Mouse (Mus musculus) hindbrain, postnatal 0 days (tissue): ENCODE results near the gene Zfp385b. TPM values are rescaled to one million over a fixed set of nuclear protein-coding genes. Genes with fewer than 3 reads are reported as not detected.

Experiments
- ATAC-seq: fragments of 200-750 bp; cut with Nextera tagmentation; 2 replicates; pipeline ENCODE4 v1.8.0; 2017; ENCODE audit warnings: mild to moderate bottlenecking, moderate TSS enrichment, moderate library complexity
- DNase-seq: peaks from one replicate; pipeline ENCODE4 v3.0.0-alpha.2; 2015; ENCODE audit warnings: low spot score
- H3K27ac ChIP-seq: fragments of 300-500 bp; sonication (generic); 2 replicates; pipeline ENCODE4 v1.5.1; 2014; ENCODE audit warnings: mild to moderate bottlenecking
- H3K27me3 ChIP-seq: fragments of 300-500 bp; sonication (generic); 2 replicates; pipeline ENCODE4 v1.6.1; 2014; ENCODE audit warnings: low read length, mixed read lengths; ENCODE audit not compliant: insufficient read depth
- H3K36me3 ChIP-seq: fragments of 300-500 bp; sonication (generic); 2 replicates; pipeline ENCODE4 v1.6.1; 2014; ENCODE audit warnings: low read length, mixed read lengths; ENCODE audit not compliant: insufficient read depth
- H3K4me1 ChIP-seq: fragments of 300-500 bp; sonication (generic); 2 replicates; pipeline ENCODE4 v1.6.1; 2014; ENCODE audit warnings: antibody characterized with exemption, low read length, mixed read lengths; ENCODE audit not compliant: insufficient read depth
- H3K4me2 ChIP-seq: fragments of 300-500 bp; sonication (generic); 2 replicates; pipeline ENCODE4 v1.6.1; 2014; ENCODE audit warnings: low read depth, mild to moderate bottlenecking, low read length, moderate library complexity, mixed read lengths
- H3K4me3 ChIP-seq: fragments of 300-500 bp; sonication (generic); 2 replicates; pipeline ENCODE4 v1.5.1; 2014; ENCODE audit warnings: low read length
- H3K9ac ChIP-seq: fragments of 300-500 bp; sonication (generic); replicated peaks from 2 replicates; pipeline ENCODE4 v1.6.1; 2014; ENCODE audit warnings: mild to moderate bottlenecking, low read length, moderate library complexity, mixed read lengths
- H3K9me3 ChIP-seq: fragments of 300-500 bp; sonication (generic); 2 replicates; pipeline ENCODE4 v1.6.1; 2016; ENCODE audit warnings: low read length, mixed read lengths
- CTCF ChIP-seq: IDR thresholded peaks from 2 replicates; pipeline ENCODE4 v1.5.1; 2016; ENCODE audit warnings: antibody characterized with exemption, control low read depth, low read depth
- WGBS: fragments of 180-500 bp; shearing (Covaris S2); extraction: QIAGEN DNeasy Blood & Tissue Kit; methylation state at CpG from one replicate; pipeline ENCODE4 v1.1.7; 2014; 5-methylcytosine and 5-hydroxymethylcytosine counted together
- polyA plus RNA-seq: library from polyadenylated mRNA; unstranded; fragments of >200 nt; fragmentation: Nextera tagmentation; extraction: Ambion mirVana; gene quantifications from 2 replicates; pipeline ENCODE4 v1.2.1, GENCODE M21; 2015
- total RNA-seq: library from RNA; depleted of rRNA; stranded (reverse); fragments of >200 nt; gene quantifications from 2 replicates; pipeline ENCODE4 v1.2.3, GENCODE M21; 2014

The Zfp385b gene
- total and polyA plus RNA-seq, 2 experiments from 2014 or later, result 15.5 to 23.4 TPM

DNA sequence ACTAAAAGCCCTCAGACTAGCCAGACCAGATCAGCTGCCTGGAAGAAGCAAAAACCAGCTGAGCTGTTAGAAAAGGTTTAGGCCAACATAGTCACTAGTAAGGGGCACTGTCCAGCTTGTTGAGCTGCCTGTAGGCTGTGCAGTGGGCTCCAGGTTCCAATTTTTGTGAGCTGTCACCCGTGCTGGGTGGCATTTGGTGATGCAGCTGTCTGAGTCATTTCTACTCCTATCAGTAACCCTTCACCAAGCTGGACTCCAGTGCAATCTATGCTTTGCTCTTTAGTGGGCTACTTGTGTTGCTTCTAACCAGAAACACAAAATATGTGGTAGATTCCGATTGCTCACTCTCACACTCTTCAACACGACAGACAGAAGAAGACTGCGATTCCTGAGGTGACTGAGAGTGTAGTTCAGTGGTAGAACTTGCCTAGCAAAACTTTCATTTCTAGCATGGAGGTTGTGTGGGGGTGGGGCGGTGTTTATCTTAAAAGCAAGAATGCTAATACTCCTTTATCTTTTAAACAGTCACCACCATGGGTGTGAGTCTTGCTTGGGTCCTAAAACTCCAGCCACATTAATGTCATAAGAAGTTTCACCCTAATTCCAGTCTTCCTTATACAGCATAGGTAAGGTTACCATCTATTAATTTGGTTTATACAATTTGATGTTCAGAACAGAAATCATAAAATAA lies 147.1 kb downstream of the Zfp385b start:
- Histone ChIP-seq H3K4me3 (no peak overlapping the region), H3K4me1 (no peaks in the 10 kb centered on the region), H3K27me3 (no peaks in the 10 kb centered on the region), H3K9me3 (no peaks in the 10 kb centered on the region), H3K36me3 (no peaks in the 10 kb centered on the region), H3K27ac (no peak overlapping the region), H3K9ac (no peak overlapping the region), H3K4me2 (no peak overlapping the region)
- TF ChIP-seq CTCF, result no peak
- ATAC-seq (no peak), DNase-seq (no peak)
- 92% methylated on average over 5 of the region's 5 CpGs for WGBS

DNA sequence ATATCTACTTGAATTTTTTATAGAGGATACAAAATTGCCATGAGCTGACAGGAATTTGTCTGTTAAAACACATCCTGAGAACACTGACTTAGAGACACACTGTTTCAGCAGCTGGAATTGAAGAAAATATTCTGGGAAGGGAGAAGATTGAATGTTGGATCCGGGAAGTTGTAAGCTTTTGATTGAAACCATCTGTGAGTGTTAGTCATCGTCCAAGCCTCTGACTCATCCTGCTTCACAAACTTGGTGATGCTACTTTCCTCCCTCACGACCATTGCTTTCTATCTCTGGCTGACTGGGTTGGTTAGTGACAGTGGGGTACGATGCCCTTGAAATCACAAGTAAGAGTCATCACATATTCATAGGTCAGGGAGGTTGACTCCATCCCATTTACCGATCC lies 157.3 kb downstream of the Zfp385b start:
- 88% methylated on average over 5 of the region's 5 CpGs for WGBS
- ATAC-seq, result no peak

DNA sequence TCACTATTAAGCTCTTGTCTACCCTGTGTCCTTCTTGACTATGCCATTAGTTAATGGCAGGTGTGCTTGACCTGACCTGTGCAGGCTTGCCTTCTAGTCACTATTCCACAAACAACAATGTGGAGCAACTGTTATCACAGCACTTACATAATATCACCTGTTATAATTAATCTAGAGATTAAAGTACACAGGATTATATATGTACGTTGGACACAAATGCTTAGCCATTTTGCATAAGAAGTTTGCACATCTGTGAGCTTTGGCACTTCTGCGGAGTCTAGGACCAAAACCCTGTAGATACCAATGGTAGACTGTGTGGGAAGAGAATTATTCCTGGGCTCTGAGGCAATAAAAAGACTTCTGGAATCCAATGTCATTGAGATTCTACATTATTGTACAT lies 165.8 kb downstream of the Zfp385b start:
- Histone ChIP-seq H3K4me2 (no peak overlapping the region), H3K9me3 (no peaks in the 10 kb centered on the region), H3K27me3 (no peaks in the 10 kb centered on the region), H3K36me3 (no peaks in the 10 kb centered on the region), H3K4me3 (no peak overlapping the region), H3K4me1 (no peaks in the 10 kb centered on the region), H3K9ac (no peak overlapping the region), H3K27ac (no peak overlapping the region)
- no peak for ATAC-seq
- TF ChIP-seq CTCF, result no peak
- 94% methylated on average over 2 of the region's 2 CpGs for WGBS
- no peak for DNase-seq

More for the DNA sequence above, 157.3 kb downstream of the Zfp385b start:
- H3K27me3 ChIP-seq, result no peaks in the 10 kb centered on the region
- no peaks in the 10 kb centered on the region for H3K4me1 ChIP-seq
- H3K9me3 ChIP-seq, result no peaks in the 10 kb centered on the region
- H3K4me2 ChIP-seq, result no peak overlapping the region
- DNase-seq, result no peak
- H3K9ac ChIP-seq, result no peak overlapping the region
- no peaks in the 10 kb centered on the region for H3K36me3 ChIP-seq
- TF ChIP-seq CTCF, result no peak
- H3K4me3 ChIP-seq, result no peak overlapping the region
- no peak overlapping the region for H3K27ac ChIP-seq

DNA sequence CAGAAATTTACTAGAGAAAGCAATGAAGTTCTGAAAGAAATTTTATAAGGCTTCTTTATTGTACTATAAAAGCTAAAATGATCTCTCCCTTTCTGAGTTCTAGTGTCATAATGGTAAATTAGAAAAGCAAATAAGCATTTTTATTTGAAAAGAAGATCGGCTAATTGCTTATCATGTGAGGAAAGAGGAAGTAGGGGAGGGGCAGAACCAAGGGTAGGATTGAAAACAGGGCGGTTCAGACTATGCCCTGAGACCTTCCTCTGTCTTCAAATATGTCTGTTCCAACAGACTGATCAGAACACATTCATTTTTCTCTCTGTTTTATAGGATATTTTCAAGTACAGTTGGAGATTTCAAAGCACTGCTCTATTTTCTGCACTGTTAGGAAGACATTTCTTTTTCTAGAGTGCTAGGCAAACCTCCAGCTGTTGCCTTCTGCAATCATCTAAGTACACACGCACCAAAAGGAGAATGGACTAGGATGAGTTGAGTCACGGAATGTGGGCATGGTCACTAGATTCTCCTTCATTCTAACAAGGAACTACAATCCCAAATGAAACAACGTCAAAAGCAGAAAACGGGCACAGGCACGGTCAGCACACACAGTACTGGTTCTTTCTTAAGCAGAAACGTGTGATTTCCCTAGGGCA lies 177.8 kb downstream of the Zfp385b start:
- H3K4me1 ChIP-seq, result no peaks in the 10 kb centered on the region
- DNase-seq (no peak), ATAC-seq (no peak)
- no peak overlapping the region for H3K4me3 ChIP-seq
- WGBS, result 88% methylated on average over 8 of the region's 8 CpGs
- H3K9me3 ChIP-seq, result no peaks in the 10 kb centered on the region
- no peak for TF ChIP-seq CTCF
- H3K9ac ChIP-seq, result no peak overlapping the region
- H3K27ac ChIP-seq, result no peak overlapping the region
- no peak overlapping the region for H3K4me2 ChIP-seq
- no peaks in the 10 kb centered on the region for H3K27me3 ChIP-seq
- H3K36me3 ChIP-seq, result no peaks in the 10 kb centered on the region

DNA sequence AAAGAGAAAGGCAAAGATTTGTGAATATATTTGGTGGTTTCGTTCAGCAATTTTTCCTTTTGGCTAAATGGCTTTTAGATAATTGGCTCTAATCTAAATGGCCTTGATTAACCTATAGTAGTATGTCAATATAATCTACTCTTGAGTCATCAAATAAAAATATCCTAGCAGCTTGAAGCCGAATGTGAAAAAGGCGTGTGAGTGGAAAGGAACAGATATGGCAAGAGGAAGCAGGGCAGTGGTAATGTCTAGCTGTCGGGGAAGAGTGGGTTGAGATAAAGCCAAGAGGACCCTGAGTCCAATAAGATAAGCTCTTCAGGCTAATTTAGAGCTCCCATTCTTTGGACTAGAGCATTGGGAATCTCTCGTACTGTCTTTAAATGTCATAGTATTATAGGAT lies 179.4 kb downstream of the Zfp385b start:
- H3K4me2 ChIP-seq, result no peak overlapping the region
- no peaks in the 10 kb centered on the region for H3K36me3 ChIP-seq
- no peak for TF ChIP-seq CTCF
- H3K27me3 ChIP-seq, result no peaks in the 10 kb centered on the region
- H3K9ac ChIP-seq, result no peak overlapping the region
- ATAC-seq (no peak), DNase-seq (no peak)
- no peak overlapping the region for H3K27ac ChIP-seq
- no peaks in the 10 kb centered on the region; the same call in 1 of the 2 replicates for H3K4me1 ChIP-seq
- no peaks in the 10 kb centered on the region for H3K9me3 ChIP-seq
- 91% methylated on average over 5 of the region's 5 CpGs for WGBS
- no peak overlapping the region for H3K4me3 ChIP-seq

DNA sequence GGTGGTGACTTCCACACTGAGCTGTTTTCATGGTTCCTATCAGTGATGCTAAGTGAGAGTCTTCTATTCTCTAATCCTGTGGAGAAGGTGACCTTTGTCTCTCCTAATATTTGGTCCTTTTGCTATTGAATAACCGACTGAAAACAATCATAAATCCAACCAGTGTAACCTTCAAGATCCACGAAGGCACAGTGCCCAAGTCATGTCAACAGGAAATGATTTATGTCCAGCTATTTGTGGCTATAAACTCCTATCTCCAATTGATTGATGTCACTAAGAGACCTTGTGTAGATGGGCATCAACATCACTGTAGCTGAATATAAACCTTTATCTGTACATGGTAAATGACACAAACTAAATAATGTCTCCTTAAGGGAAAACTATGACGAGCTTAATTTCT lies 187.8 kb downstream of the Zfp385b start:
- DNase-seq, result no peak
- no peak for TF ChIP-seq CTCF
- H3K36me3 ChIP-seq, result no peaks in the 10 kb centered on the region
- no peak overlapping the region for H3K27ac ChIP-seq
- H3K4me3 ChIP-seq, result no peak overlapping the region
- H3K4me2 ChIP-seq, result no peak overlapping the region
- H3K4me1 ChIP-seq, result no peaks in the 10 kb centered on the region; the same call in 1 of the 2 replicates
- no peak overlapping the region for H3K9ac ChIP-seq
- no peaks in the 10 kb centered on the region for H3K27me3 ChIP-seq
- WGBS, result 54% methylated on average over 3 of the region's 3 CpGs
- no peak for ATAC-seq
- H3K9me3 ChIP-seq, result no peaks in the 10 kb centered on the region

DNA sequence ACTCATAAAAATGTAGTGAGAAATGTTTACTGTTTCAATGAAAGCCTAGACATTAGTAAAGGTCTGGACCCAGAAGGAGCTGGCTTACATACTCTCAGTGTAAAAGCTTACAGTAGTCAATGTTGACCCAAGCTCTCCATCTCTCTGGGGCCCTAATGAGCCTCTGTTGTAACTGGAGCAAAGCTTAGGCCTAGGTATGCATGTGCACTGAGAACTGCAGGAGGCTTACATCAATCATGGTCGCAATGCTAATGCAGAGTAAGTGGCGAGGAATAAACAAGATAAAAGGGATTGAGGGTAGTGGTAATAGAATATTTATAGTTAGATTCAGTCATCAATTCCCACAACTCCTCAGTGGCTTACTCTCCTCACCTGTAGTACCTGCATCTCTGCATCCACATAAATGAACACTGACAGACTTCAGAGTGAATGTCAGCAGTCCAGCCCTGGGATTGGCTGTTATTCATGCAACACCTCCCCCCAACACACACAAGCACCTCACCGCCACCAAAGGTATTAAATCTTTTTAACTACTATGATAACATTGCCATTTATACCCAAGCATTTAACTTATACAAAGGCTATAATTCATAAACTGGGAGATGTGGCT lies 191.7 kb downstream of the Zfp385b start:
- Histone ChIP-seq H3K9ac (no peak overlapping the region), H3K4me1 (no peaks in the 10 kb centered on the region), H3K4me2 (no peak overlapping the region), H3K27ac (no peak overlapping the region), H3K4me3 (no peak overlapping the region), H3K36me3 (no peaks in the 10 kb centered on the region), H3K27me3 (no peaks in the 10 kb centered on the region), H3K9me3 (no peaks in the 10 kb centered on the region)
- WGBS, result 71% methylated on average over 3 of the region's 3 CpGs
- no peak for DNase-seq
- ATAC-seq, result no peak
- TF ChIP-seq CTCF, result no peak
